Mouse (Mus musculus): ENCODE data around the gene Hemk1. TPM values are rescaled to one million over a fixed set of nuclear protein-coding genes. Genes with fewer than 3 reads are reported as not detected.

Gene Hemk1
- polyA plus RNA-seq, 1 experiment from 2014 or later, result 11.1 TPM

DNA sequence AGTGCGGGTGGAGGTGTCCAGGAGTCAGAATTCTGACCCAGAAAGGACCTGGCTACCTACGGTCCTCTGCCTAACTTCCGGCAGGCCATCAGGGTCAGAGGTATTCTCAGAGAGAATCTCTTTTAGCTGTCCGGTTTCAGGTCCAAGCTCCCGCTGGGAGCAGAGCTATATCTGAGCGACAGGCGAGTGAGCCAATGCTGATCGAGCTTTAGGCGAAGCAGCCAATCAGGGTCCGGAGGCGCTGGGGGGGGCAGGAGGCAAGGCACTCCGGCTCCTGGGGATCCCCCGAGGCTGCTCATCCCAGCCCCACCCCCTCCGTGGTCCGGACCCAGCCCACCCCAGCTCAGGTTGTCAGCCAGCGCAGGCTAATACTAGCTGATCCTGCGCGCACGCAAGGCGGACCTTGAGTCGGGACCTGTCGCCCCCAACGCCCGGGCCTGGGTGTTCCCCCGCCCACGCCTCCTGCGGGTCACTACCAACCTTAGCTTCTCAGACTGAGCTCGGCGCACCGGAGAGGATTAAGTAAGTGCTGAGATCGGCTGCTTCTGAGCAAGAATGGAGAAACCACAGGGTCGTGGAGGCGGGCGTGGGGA is 2.2 kb upstream of the Hemk1 start, which contains the start of gene 6430571L13Rik:
Gene 6430571L13Rik (plus strand): TSS at position 336 of the 593 bp plus-strand sequence.
- H3K4me2 ChIP-seq (ENCODE audit: low read depth), result peak within 1 kb of the TSS; percentile 53
- no peaks in the 10 kb centered on the region for H3K36me3 ChIP-seq (ENCODE audit: control insufficient read depth, insufficient read depth, low read length)
- H3K9me3 ChIP-seq (ENCODE audit: control insufficient read depth, low read length), result no peaks in the 10 kb centered on the region
- ATAC-seq (ENCODE audit: insufficient read depth, low FRiP score, low TSS enrichment) (peak; percentile 93), DNase-seq (ENCODE audit: low spot score) (peak; percentile 92)
- H3K27ac ChIP-seq (ENCODE audit: low read depth, low read length), result no peak within 1 kb of the TSS
- no peaks in the 10 kb centered on the region for H3K27me3 ChIP-seq (ENCODE audit: control insufficient read depth, insufficient read depth, low read length)
- WGBS, result under 1% methylated on average over 29 of the region's 34 CpGs
- peak within 1 kb of the TSS; percentile 51 for H3K4me3 ChIP-seq (ENCODE audit: low read depth, low read length)
- H3K4me1 ChIP-seq (ENCODE audit: control insufficient read depth, insufficient read depth, low read length), result peaks cover 15% of the 10 kb centered on the region; the same call in 1 of the 2 replicates
- H3K9ac ChIP-seq (ENCODE audit: low read length), result peak within 1 kb of the TSS; percentile 64

DNA sequence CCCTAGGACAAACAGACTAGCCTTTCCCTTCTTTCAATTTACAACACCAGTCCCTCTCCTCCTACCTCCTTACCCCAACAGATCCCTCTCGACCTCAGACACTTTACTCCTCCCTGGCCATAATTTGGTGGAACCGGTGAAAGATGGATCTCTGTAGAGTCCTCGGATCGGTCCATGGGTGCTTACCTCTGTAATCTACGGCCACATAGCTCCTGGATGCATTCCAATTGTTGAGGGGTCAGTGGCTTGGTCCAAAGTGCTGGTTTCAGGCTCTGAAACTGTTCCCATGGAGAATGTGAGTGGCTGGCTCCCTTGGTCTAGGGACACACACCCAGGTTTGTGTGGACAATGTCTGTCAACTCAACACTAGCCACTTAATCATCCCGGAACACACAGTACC is 1.8 kb downstream of the Hemk1 start:
- 83% methylated on average over 6 of the region's 6 CpGs for WGBS
- ATAC-seq (ENCODE audit: insufficient read depth, low FRiP score, low TSS enrichment), result no peak
- peaks cover 15% of the 10 kb centered on the region; the same call in 1 of the 2 replicates for H3K4me1 ChIP-seq (ENCODE audit: control insufficient read depth, insufficient read depth, low read length)
- H3K9me3 ChIP-seq (ENCODE audit: control insufficient read depth, low read length), result no peaks in the 10 kb centered on the region
- H3K4me2 ChIP-seq (ENCODE audit: low read depth), result no peak overlapping the region
- DNase-seq (ENCODE audit: low spot score), result no peak
- no peaks in the 10 kb centered on the region for H3K36me3 ChIP-seq (ENCODE audit: control insufficient read depth, insufficient read depth, low read length)
- H3K4me3 ChIP-seq (ENCODE audit: low read depth, low read length), result no peak overlapping the region
- H3K27ac ChIP-seq (ENCODE audit: low read depth, low read length), result no peak overlapping the region
- no peak overlapping the region for H3K9ac ChIP-seq (ENCODE audit: low read length)
- H3K27me3 ChIP-seq (ENCODE audit: control insufficient read depth, insufficient read depth, low read length), result no peaks in the 10 kb centered on the region

DNA sequence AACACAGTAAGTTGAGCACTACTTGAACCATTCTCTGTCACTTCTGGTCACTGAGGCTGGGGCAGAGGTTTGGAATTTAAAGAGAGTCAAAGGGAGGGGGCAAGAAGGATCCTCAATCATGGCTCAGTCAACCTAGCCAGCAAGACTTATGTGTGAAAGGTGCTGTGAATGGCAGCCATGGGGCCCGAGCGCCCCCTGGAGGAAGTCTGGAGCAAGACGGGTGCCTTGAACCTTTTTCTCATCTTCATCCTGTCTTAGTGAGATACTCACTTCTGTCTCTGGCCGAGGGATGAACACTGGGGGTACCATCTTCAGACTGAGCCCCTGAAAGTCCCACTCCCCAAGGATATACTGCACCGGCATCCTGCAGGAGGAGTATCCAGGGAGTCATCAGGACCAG is 2.2 kb downstream of the Hemk1 start:
- H3K36me3 ChIP-seq (ENCODE audit: control insufficient read depth, insufficient read depth, low read length), result no peaks in the 10 kb centered on the region
- ATAC-seq (ENCODE audit: insufficient read depth, low FRiP score, low TSS enrichment) (no peak), DNase-seq (ENCODE audit: low spot score) (peak; percentile 71)
- no peak overlapping the region for H3K4me2 ChIP-seq (ENCODE audit: low read depth)
- H3K4me1 ChIP-seq (ENCODE audit: control insufficient read depth, insufficient read depth, low read length), result peaks cover 12% of the 10 kb centered on the region; the same call in 1 of the 2 replicates
- H3K9me3 ChIP-seq (ENCODE audit: control insufficient read depth, low read length), result no peaks in the 10 kb centered on the region
- H3K27me3 ChIP-seq (ENCODE audit: control insufficient read depth, insufficient read depth, low read length), result no peaks in the 10 kb centered on the region
- no peak overlapping the region for H3K27ac ChIP-seq (ENCODE audit: low read depth, low read length)
- WGBS, result 18% methylated on average over 5 of the region's 5 CpGs
- no peak overlapping the region for H3K9ac ChIP-seq (ENCODE audit: low read length)
- H3K4me3 ChIP-seq (ENCODE audit: low read depth, low read length), result no peak overlapping the region

DNA sequence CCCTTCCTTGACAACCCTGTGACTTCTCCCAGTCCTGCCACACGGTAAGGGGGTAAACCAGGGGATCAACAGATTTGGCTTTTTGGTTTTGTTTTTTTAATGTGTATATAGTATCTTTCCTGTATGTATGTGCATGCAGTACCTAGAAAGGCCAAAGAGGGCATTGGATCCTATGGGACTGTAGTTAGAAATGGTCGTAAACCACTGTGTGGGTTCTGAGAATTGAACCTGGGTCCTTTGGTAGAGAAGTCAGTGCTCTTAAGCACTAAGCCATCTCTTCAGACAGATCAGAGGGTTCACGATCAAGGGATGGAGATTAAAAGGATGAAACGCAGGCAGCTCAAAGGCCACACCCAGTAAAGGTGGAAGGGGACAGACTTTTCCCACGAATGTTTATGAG is 3.1 kb downstream of the Hemk1 start:
- Histone ChIP-seq H3K36me3 (ENCODE audit: control insufficient read depth, insufficient read depth, low read length) (no peaks in the 10 kb centered on the region), H3K27ac (ENCODE audit: low read depth, low read length) (no peak overlapping the region), H3K4me1 (ENCODE audit: control insufficient read depth, insufficient read depth, low read length) (peaks cover 10% of the 10 kb centered on the region; the same call in 1 of the 2 replicates), H3K9me3 (ENCODE audit: control insufficient read depth, low read length) (no peaks in the 10 kb centered on the region), H3K27me3 (ENCODE audit: control insufficient read depth, insufficient read depth, low read length) (no peaks in the 10 kb centered on the region), H3K9ac (ENCODE audit: low read length) (no peak overlapping the region), H3K4me3 (ENCODE audit: low read depth, low read length) (no peak overlapping the region), H3K4me2 (ENCODE audit: low read depth) (no peak overlapping the region)
- no peak for ATAC-seq (ENCODE audit: insufficient read depth, low FRiP score, low TSS enrichment)
- 88% methylated on average over 5 of the region's 5 CpGs for WGBS
- DNase-seq (ENCODE audit: low spot score), result no peak

DNA sequence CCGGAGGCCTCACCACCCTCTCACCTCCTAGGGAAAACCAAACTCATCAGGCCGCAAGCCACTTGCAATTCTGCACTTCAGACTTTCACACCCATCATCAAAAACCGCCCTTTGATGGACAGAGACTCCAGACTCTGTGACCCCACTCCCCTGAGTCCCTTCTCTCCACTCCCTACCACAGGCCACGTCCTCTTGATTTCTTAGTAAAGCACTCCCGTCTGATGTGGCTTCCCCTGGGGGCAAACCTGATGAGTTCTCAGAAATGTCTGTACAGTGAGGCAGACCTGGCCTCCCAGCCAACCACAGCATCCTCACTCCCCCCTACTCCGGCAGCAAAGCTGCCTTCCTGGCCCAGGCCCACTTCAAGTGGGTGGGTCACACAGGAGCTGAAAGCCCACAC is 3.8 kb downstream of the Hemk1 start:
- Histone ChIP-seq H3K9me3 (ENCODE audit: control insufficient read depth, low read length) (no peaks in the 10 kb centered on the region), H3K36me3 (ENCODE audit: control insufficient read depth, insufficient read depth, low read length) (no peaks in the 10 kb centered on the region), H3K4me1 (ENCODE audit: control insufficient read depth, insufficient read depth, low read length) (peaks cover 10% of the 10 kb centered on the region; the same call in 1 of the 2 replicates), H3K4me3 (ENCODE audit: low read depth, low read length) (no peak overlapping the region), H3K9ac (ENCODE audit: low read length) (no peak overlapping the region), H3K27me3 (ENCODE audit: control insufficient read depth, insufficient read depth, low read length) (no peaks in the 10 kb centered on the region), H3K27ac (ENCODE audit: low read depth, low read length) (no peak overlapping the region), H3K4me2 (ENCODE audit: low read depth) (no peak overlapping the region)
- DNase-seq (ENCODE audit: low spot score), result no peak
- 86% methylated on average over 6 of the region's 6 CpGs for WGBS
- no peak for ATAC-seq (ENCODE audit: insufficient read depth, low FRiP score, low TSS enrichment)

DNA sequence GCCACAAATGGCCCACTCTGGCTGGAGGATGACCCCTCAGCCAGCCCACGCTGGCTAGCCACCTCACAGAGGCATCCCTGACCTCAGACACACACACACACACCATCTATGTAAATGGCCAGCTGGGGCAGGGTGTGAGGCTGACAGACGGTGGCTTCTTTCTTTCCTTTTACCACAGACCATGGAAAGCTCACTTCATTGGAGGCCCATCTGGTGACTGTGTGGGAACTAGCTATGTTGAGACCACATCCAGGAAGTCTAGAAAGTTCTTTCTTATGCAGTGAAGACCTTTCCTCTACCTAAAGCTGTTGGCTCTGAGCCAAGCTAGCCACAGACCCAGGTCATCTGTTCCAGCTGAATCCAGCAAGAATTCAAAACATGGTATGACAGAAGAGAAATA is 4.5 kb downstream of the Hemk1 start:
- no peak overlapping the region for H3K9ac ChIP-seq (ENCODE audit: low read length)
- DNase-seq (ENCODE audit: low spot score) (no peak), ATAC-seq (ENCODE audit: insufficient read depth, low FRiP score, low TSS enrichment) (no peak)
- 61% methylated on average over 2 of the region's 2 CpGs for WGBS
- H3K27ac ChIP-seq (ENCODE audit: low read depth, low read length), result no peak overlapping the region
- peaks cover 7% of the 10 kb centered on the region; the same call in 1 of the 2 replicates for H3K4me1 ChIP-seq (ENCODE audit: control insufficient read depth, insufficient read depth, low read length)
- H3K36me3 ChIP-seq (ENCODE audit: control insufficient read depth, insufficient read depth, low read length), result no peaks in the 10 kb centered on the region
- no peaks in the 10 kb centered on the region for H3K27me3 ChIP-seq (ENCODE audit: control insufficient read depth, insufficient read depth, low read length)
- no peak overlapping the region for H3K4me3 ChIP-seq (ENCODE audit: low read depth, low read length)
- no peaks in the 10 kb centered on the region for H3K9me3 ChIP-seq (ENCODE audit: control insufficient read depth, low read length)
- no peak overlapping the region for H3K4me2 ChIP-seq (ENCODE audit: low read depth)

DNA sequence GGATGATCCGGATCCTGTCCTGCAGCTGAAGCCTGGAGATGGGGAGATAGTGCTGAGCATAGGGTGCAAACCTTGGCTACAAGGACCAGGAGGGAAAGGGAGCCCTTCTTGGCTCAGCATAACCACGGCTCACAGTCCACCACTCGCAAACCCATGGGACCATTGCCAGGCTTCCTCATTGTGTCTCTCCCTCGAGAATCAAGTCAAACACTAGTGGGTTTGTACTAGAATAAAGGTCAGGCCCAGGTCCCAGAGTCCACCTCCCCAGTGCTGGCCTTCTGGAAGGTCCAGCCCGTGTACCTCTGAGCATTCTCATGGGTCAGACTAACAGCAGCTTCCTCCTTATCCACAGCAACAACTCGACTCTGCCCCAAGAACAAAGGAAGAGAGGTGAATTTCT is 7.4 kb downstream of the Hemk1 start:
- H3K27ac ChIP-seq (ENCODE audit: low read depth, low read length), result no peak overlapping the region
- no peaks in the 10 kb centered on the region for H3K27me3 ChIP-seq (ENCODE audit: control insufficient read depth, insufficient read depth, low read length)
- no peak overlapping the region for H3K4me3 ChIP-seq (ENCODE audit: low read depth, low read length)
- H3K9ac ChIP-seq (ENCODE audit: low read length), result no peak overlapping the region
- ATAC-seq (ENCODE audit: insufficient read depth, low FRiP score, low TSS enrichment) (no peak), DNase-seq (ENCODE audit: low spot score) (no peak)
- WGBS, result 86% methylated on average over 6 of the region's 6 CpGs
- no peak overlapping the region for H3K4me2 ChIP-seq (ENCODE audit: low read depth)
- no peaks in the 10 kb centered on the region; the same call in 1 of the 2 replicates for H3K36me3 ChIP-seq (ENCODE audit: control insufficient read depth, insufficient read depth, low read length)
- H3K4me1 ChIP-seq (ENCODE audit: control insufficient read depth, insufficient read depth, low read length), result no peaks in the 10 kb centered on the region
- no peaks in the 10 kb centered on the region for H3K9me3 ChIP-seq (ENCODE audit: control insufficient read depth, low read length)

DNA sequence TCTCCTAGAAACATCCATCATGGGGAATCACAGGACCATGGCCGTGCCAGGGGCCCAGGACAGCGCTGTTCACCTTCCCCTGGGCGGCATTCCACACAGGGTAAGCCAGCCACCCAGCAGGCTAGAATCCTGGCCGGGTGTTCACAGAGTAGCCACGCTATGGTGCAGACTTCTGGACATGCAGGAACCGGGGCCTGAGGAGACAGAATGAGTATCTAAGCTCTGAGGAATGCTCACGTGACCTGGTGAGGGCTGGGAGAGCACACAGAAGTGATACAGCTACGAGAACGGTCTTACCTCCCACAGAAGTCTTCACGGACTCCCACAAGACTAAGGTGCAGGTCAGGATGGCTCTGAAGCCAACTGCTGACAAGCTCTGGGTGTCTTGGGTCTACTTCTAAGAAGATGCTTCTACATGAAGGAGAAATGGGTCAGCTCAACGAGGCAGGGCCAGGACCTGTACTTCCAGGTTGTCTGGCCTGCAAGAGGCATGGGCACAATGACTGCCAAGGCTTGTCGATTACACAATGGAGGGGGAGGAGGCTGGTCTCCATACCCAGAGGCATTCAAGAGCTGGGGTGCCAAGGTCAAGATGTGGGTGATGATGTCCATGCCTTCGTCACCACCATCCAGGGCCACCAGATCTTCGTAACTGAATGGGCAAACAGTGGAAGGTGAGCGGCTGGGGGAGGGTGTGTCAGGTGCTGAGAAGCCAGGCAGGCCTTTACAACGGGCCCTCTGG is 10.1 kb downstream of the Hemk1 start:
- ATAC-seq (ENCODE audit: insufficient read depth, low FRiP score, low TSS enrichment) (no peak), DNase-seq (ENCODE audit: low spot score) (no peak)
- Histone ChIP-seq H3K4me1 (ENCODE audit: control insufficient read depth, insufficient read depth, low read length) (no peaks in the 10 kb centered on the region), H3K27ac (ENCODE audit: low read depth, low read length) (no peak overlapping the region), H3K27me3 (ENCODE audit: control insufficient read depth, insufficient read depth, low read length) (no peaks in the 10 kb centered on the region), H3K9me3 (ENCODE audit: control insufficient read depth, low read length) (no peaks in the 10 kb centered on the region), H3K4me2 (ENCODE audit: low read depth) (no peak overlapping the region), H3K9ac (ENCODE audit: low read length) (no peak overlapping the region), H3K4me3 (ENCODE audit: low read depth, low read length) (no peak overlapping the region), H3K36me3 (ENCODE audit: control insufficient read depth, insufficient read depth, low read length) (no peaks in the 10 kb centered on the region; the same call in 1 of the 2 replicates)
- 90% methylated on average over 16 of the region's 16 CpGs for WGBS

DNA sequence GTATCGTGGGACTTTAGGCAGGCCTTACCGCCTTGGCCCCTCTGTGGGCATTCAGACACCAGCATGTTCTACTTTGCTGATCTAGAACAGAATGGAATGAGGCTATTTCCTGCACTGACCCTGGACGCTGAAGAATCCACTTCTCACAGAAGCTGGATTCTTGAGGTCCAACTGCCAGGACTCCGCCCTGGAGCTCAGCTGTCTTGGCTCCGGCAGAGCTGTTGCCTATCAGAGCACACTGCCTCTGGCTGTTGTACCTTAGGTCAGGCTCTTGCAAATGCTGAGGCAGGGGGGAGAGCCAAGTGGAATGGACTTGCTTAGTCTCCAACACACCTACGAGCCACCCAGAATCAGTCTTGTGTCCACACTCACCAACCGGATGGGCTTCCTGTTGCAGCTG is 12.2 kb downstream of the Hemk1 start:
- no peaks in the 10 kb centered on the region for H3K27me3 ChIP-seq (ENCODE audit: control insufficient read depth, insufficient read depth, low read length)
- no peak overlapping the region for H3K27ac ChIP-seq (ENCODE audit: low read depth, low read length)
- no peak overlapping the region for H3K4me2 ChIP-seq (ENCODE audit: low read depth)
- no peaks in the 10 kb centered on the region for H3K9me3 ChIP-seq (ENCODE audit: control insufficient read depth, low read length)
- no peak overlapping the region for H3K4me3 ChIP-seq (ENCODE audit: low read depth, low read length)
- DNase-seq (ENCODE audit: low spot score), result no peak
- H3K9ac ChIP-seq (ENCODE audit: low read length), result no peak overlapping the region
- no peaks in the 10 kb centered on the region; the same call in 1 of the 2 replicates for H3K36me3 ChIP-seq (ENCODE audit: control insufficient read depth, insufficient read depth, low read length)
- no peaks in the 10 kb centered on the region for H3K4me1 ChIP-seq (ENCODE audit: control insufficient read depth, insufficient read depth, low read length)
- 87% methylated on average over 7 of the region's 7 CpGs for WGBS
- no peak for ATAC-seq (ENCODE audit: insufficient read depth, low FRiP score, low TSS enrichment)

Data from neural tube, embryonic 11.5 days (tissue).